26 mouse cellular contexts compared by ENCODE assay signal in genomic region chr14:101901496-101901895, GRCm38 (mm10).
A peak's percentile ranks its signal among the peaks of the same experiment; 100 is the strongest.
DNase-seq lines count a peak whose midpoint lies in the region; ATAC-seq and TF ChIP-seq lines count a peak whose summit lies in the region.
"Had no signal": no experiment of that assay in that cellular context is flagged by ENCODE, and none has a peak within 500 bp of the region (broad histone marks: within the 10 kb centered on the region; RNA-seq: fewer than 3 reads in every experiment).

No protein-coding gene starts in this region.

- no peaks in the 10 kb centered on the region for H3K36me3 ChIP-seq in kidney, embryonic 14.5 days (ENCODE audit: control insufficient read depth, insufficient read depth, low read length)
- peaks cover 3% of the 10 kb centered on the region; the same call in 1 of the 2 replicates for H3K36me3 ChIP-seq in kidney, postnatal 0 days (ENCODE audit: insufficient read depth, low read length)
- H3K36me3 ChIP-seq: embryonic facial prominence, embryonic 12.5 days; G1E had no signal

- H3K27ac ChIP-seq in kidney, embryonic 14.5 days (ENCODE audit: low read depth, low read length) = no peak overlapping the region
- no peak overlapping the region for H3K27ac ChIP-seq in kidney, postnatal 0 days
- H3K27ac ChIP-seq: embryonic facial prominence, embryonic 12.5 days; embryonic facial prominence, embryonic 15.5 days; hindbrain, embryonic 14.5 days; hindbrain, postnatal 0 days had no signal

- H3K9ac ChIP-seq in kidney, embryonic 14.5 days (ENCODE audit: low read depth, low read length) = no peak overlapping the region
- H3K9ac ChIP-seq in kidney, postnatal 0 days (ENCODE audit: low read depth, low read length) = no peak overlapping the region
- H3K9ac ChIP-seq: embryonic facial prominence, embryonic 12.5 days; embryonic facial prominence, embryonic 15.5 days; forebrain, postnatal 0 days; heart, embryonic 12.5 days; hindbrain, embryonic 14.5 days had no signal

- WGBS in kidney, embryonic 14.5 days = 31% methylated on average over 7 of the region's 7 CpGs
- 28% methylated on average over 7 of the region's 7 CpGs for WGBS in kidney, postnatal 0 days

- H3K4me1 ChIP-seq in kidney, embryonic 14.5 days (ENCODE audit: control insufficient read depth, insufficient read depth, low read length) = 0 out of 2 replicates have a peak, but pooled peaks cover 4% of the 10 kb centered on the region
- no peaks in the 10 kb centered on the region for H3K4me1 ChIP-seq in kidney, postnatal 0 days (replicated peaks; ENCODE audit: insufficient read depth, low read length)
- H3K4me1 ChIP-seq: embryonic facial prominence, embryonic 15.5 days had no signal

- intact Hi-C loops in heart, postnatal 10 days (cut with DNase I) = no loop called here

- peak; percentile 35 for DNase-seq in heart, adult 11 months
- DNase-seq in heart, postnatal 10 days = no peak
- DNase-seq in kidney, adult 11 months = no peak
- DNase-seq in kidney, postnatal 0 days (ENCODE audit: low spot score) = peak; percentile 32
- no peak for DNase-seq in kidney, adult 9 months
- DNase-seq: adrenal gland, postnatal 14 days; B cell, adult 2 months; cerebellum, adult 11 months; cerebellum, adult 2 months; cerebellum, adult 9-11 months; cerebellum, postnatal 25 days; forebrain, postnatal 0 days; gastrocnemius, postnatal 36 days; heart, postnatal 4 days had no signal

- H3K27me3 ChIP-seq in kidney, embryonic 14.5 days (ENCODE audit: control insufficient read depth, insufficient read depth, low read length) = no peaks in the 10 kb centered on the region
- no peaks in the 10 kb centered on the region for H3K27me3 ChIP-seq in kidney, postnatal 0 days (ENCODE audit: insufficient read depth, low read length)
- H3K27me3 ChIP-seq: CH12.LX; embryonic facial prominence, embryonic 12.5 days; embryonic facial prominence, embryonic 15.5 days; heart, embryonic 12.5 days; Patski had no signal

- no peak overlapping the region for H3K4me3 ChIP-seq in kidney, embryonic 14.5 days (ENCODE audit: low read length)
- no peak overlapping the region for H3K4me3 ChIP-seq in kidney, postnatal 0 days (replicated peaks; ENCODE audit: low read depth, low read length)
- H3K4me3 ChIP-seq: embryonic facial prominence, embryonic 12.5 days; embryonic facial prominence, embryonic 15.5 days; heart, embryonic 12.5 days had no signal

- no peaks in the 10 kb centered on the region for H3K9me3 ChIP-seq in kidney, embryonic 14.5 days (ENCODE audit: control insufficient read depth, low read length)
- no peaks in the 10 kb centered on the region for H3K9me3 ChIP-seq in kidney, postnatal 0 days (replicated peaks; ENCODE audit: low read length)
- H3K9me3 ChIP-seq: embryonic facial prominence, embryonic 12.5 days; embryonic facial prominence, embryonic 15.5 days; heart, embryonic 12.5 days had no signal

- ATAC-seq in kidney, embryonic 14.5 days (ENCODE audit: low FRiP score, low TSS enrichment) = peak; percentile 43; the same call in 1 of the 2 replicates
- ATAC-seq in kidney, postnatal 0 days (replicated peaks; ENCODE audit: low FRiP score, low read depth) = no peak
- ATAC-seq: forebrain, embryonic 14.5 days; forebrain, postnatal 0 days; hindbrain, postnatal 0 days; inflammation-experienced regulatory T-cells, adult 6 months; intestine, embryonic 16.5 days; Patski had no signal

- no peak overlapping the region for H3K4me2 ChIP-seq in kidney, embryonic 14.5 days (replicated peaks; ENCODE audit: low read depth, low read length)
- no peak overlapping the region for H3K4me2 ChIP-seq in kidney, postnatal 0 days (ENCODE audit: low read length)
- H3K4me2 ChIP-seq: embryonic facial prominence, embryonic 12.5 days; embryonic facial prominence, embryonic 15.5 days; heart, embryonic 12.5 days; hindbrain, embryonic 14.5 days had no signal

- no peak for TF ChIP-seq CTCF in kidney, postnatal 0 days (IDR thresholded peaks at IDR 0.05; ENCODE audit: low read depth)

Comparison
In these comparisons a context has a peak if more than half of its experiments do, and no peak if none do; other contexts are left out.
1. DNase-seq: peak in heart, adult 11 months (single experiment) and kidney, postnatal 0 days (single experiment); none in heart, postnatal 10 days (0 of 2), kidney, adult 11 months (single experiment) and kidney, adult 9 months (single experiment).